Mouse (Mus musculus) neutrophil, adult 5-6 weeks (primary cell): Measurements from ENCODE around the gene Dhx15. TPM values are rescaled to one million over a fixed set of nuclear protein-coding genes. Genes with fewer than 3 reads are reported as not detected.

Experiments used
- ATAC-seq: fragments of 151-379, 151-347 bp; 2 replicates; pipeline ENCODE4 v1.8.0; 2017; ENCODE audit warnings: mild to moderate bottlenecking, moderate TSS enrichment; ENCODE audit not compliant: insufficient number of reproducible peaks, poor library complexity, low FRiP score, severe bottlenecking; ENCODE audit errors: extremely low read depth
- total RNA-seq: library from RNA; stranded (forward); fragments of 200-1000 nt; gene quantifications from 2 replicates; pipeline ENCODE4 v1.2.3, GENCODE M21; 2017

Dhx15 gene
- total RNA-seq, 1 experiment from 2014 or later, result 303 TPM

GRCm38 (mm10) chr5:52113851-52114731 is 76.2 kb downstream of the Dhx15 start:
- ATAC-seq, result no peak

DNA sequence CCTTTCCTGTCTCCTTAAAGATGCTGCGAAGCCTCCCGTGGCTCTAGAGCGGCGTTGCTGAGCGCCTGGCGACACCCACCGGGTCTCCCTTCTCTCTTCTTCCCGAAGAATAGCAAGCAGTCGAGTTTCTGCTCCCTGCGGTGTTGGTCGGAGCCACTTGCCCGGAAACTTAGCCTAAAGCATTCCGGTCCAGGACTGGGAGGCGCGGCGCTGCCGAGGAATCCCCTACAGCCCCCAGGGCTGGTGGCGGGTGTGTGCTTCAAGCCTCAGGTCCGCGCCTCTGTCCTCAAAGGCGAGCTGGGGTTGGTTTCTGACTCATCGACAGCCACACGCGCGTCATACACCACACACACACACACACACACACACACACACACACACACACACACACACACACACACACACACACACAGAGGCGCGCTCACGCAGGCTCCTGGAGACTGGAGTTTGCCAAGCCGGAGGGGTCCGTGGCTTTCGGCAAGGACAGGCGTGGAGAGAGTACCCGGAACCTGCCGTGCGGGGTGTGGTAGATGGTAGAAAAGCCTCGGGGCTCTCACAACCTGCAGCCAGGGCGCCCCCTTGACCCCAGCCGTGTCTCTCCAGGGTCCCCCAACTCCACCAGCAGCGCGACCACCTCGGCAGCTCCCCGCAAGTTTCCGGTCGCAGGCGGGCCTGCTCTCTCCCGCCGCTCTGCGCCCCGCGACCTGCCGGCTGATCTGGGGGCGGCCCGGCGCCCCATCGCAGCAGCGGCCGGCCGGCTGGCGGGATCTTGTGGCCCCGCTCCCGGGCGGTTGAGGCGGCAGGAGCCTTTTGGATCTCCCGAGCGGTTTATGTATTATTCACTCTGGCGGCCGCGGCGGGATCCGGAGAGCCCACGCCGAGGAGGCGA is 77.1 kb downstream of the Dhx15 start:
- peak; percentile 25; the same call in 1 of the 2 replicates for ATAC-seq

GRCm38 (mm10) chr5:52112191-52112760 is 78.0 kb downstream of the Dhx15 start:
- ATAC-seq, result no peak

- no peak for ATAC-seq
These were observed 79.3 kb downstream of the Dhx15 start for GRCm38 (mm10) chr5:52110808-52111663.

Other genes with a start within 250 kb of the Dhx15 start
- not detected in 2 replicates for gene Sod3, start 173.3 kb upstream of the Dhx15 start, total RNA-seq